Mouse (Mus musculus): ENCODE data around the gene Nup107.
"Not testable (repeated sequence)": the region's sequence is repeated elsewhere in the genome, so short reads cannot be mapped to it uniquely, and the experiment has no call there.

Gene Nup107

GRCm38 (mm10) chr10:117739648-117739948 is 52.9 kb downstream of the Nup107 start:
- intact Hi-C loops (cut with DNase I), result no loop called here

GRCm38 (mm10) chr10:117738928-117739647 is 53.4 kb downstream of the Nup107 start:
- intact Hi-C loops (cut with DNase I), result no loop called here

- intact Hi-C loops (cut with DNase I), result no loop called here
Observed at GRCm38 (mm10) chr10:117738140-117738921, 54.2 kb downstream of the Nup107 start.

GRCm38 (mm10) chr10:117737498-117737897 is 55.0 kb downstream of the Nup107 start:
- intact Hi-C loops (cut with DNase I), result not testable (repeated sequence)

- intact Hi-C loops (cut with DNase I), result no loop called here
Observed at GRCm38 (mm10) chr10:117737075-117737474, 55.4 kb downstream of the Nup107 start.

- intact Hi-C loops (cut with DNase I), result no loop called here
Observed at GRCm38 (mm10) chr10:117736573-117736972, 55.9 kb downstream of the Nup107 start.

GRCm38 (mm10) chr10:117735396-117735795 is 57.1 kb downstream of the Nup107 start:
- intact Hi-C loops (cut with DNase I), result not testable (repeated sequence)

GRCm38 (mm10) chr10:117734104-117734852 is 58.2 kb downstream of the Nup107 start:
- intact Hi-C loops (cut with DNase I), result not testable (repeated sequence)

GRCm38 (mm10) chr10:117733626-117734025 is 58.9 kb downstream of the Nup107 start:
- intact Hi-C loops (cut with DNase I), result not testable (repeated sequence)

- intact Hi-C loops (cut with DNase I), result no loop called here
Observed at GRCm38 (mm10) chr10:117732962-117733592, 59.4 kb downstream of the Nup107 start.

- intact Hi-C loops (cut with DNase I), result no loop called here
Observed at GRCm38 (mm10) chr10:117732184-117732583, 60.3 kb downstream of the Nup107 start.

- intact Hi-C loops (cut with DNase I), result no loop called here
Observed at GRCm38 (mm10) chr10:117731244-117732101, 61.0 kb downstream of the Nup107 start.

- intact Hi-C loops (cut with DNase I), result no loop called here
Observed at GRCm38 (mm10) chr10:117730637-117731203, 61.8 kb downstream of the Nup107 start.

- intact Hi-C loops (cut with DNase I), result no loop called here
Observed at GRCm38 (mm10) chr10:117730140-117730539, 62.4 kb downstream of the Nup107 start.

GRCm38 (mm10) chr10:117729139-117729814 is 63.2 kb downstream of the Nup107 start:
- intact Hi-C loops (cut with DNase I), result no loop called here

- intact Hi-C loops (cut with DNase I), result no loop called here
Observed at GRCm38 (mm10) chr10:117728574-117728973, 63.9 kb downstream of the Nup107 start.

GRCm38 (mm10) chr10:117727518-117728110 is 64.9 kb downstream of the Nup107 start:
- intact Hi-C loops (cut with DNase I), result no loop called here

- intact Hi-C loops (cut with DNase I), result no loop called here
Observed at GRCm38 (mm10) chr10:117726888-117727385, 65.6 kb downstream of the Nup107 start.

- intact Hi-C loops (cut with DNase I), result no loop called here
Observed at GRCm38 (mm10) chr10:117726350-117726749, 66.2 kb downstream of the Nup107 start.

All from adrenal gland (tissue).